Mouse (Mus musculus) liver, adult 2 months (tissue): ENCODE results near the gene Rere. TPM values are rescaled to one million over a fixed set of nuclear protein-coding genes. Genes with fewer than 3 reads are reported as not detected.

Source experiments
- DNase-seq: peaks from one replicate; pipeline ENCODE4 v3.0.0-alpha.2; 2011; ENCODE audit warnings: low read depth, low spot score; ENCODE audit errors: extremely low read depth
- H3K27ac ChIP-seq: fragments of 200-500 bp; replicated peaks from 2 replicates; pipeline ENCODE4 v1.5.1; 2012; ENCODE audit warnings: low read depth, mild to moderate bottlenecking, control low read depth, inconsistent platforms, low read length; ENCODE audit not compliant: insufficient read depth
- H3K27me3 ChIP-seq: fragments of 200-500 bp; 2 replicates; pipeline ENCODE4 v1.6.1; 2012; ENCODE audit warnings: mild to moderate bottlenecking, moderate library complexity, low read length, inconsistent platforms; ENCODE audit not compliant: control insufficient read depth, insufficient read depth
- H3K36me3 ChIP-seq: fragments of 200-500 bp; 2 replicates; pipeline ENCODE4 v1.6.1; 2012; ENCODE audit warnings: low read length, inconsistent platforms; ENCODE audit not compliant: control insufficient read depth, insufficient read depth
- H3K4me1 ChIP-seq: fragments of 200-500 bp; 2 replicates; pipeline ENCODE4 v1.6.1; 2011; ENCODE audit warnings: low read length; ENCODE audit not compliant: control insufficient read depth, insufficient read depth
- H3K4me3 ChIP-seq: fragments of 200-500 bp; 2 replicates; pipeline ENCODE4 v1.5.1; 2011; ENCODE audit warnings: low read depth, mild to moderate bottlenecking, control low read depth, low read length, moderate library complexity; ENCODE audit not compliant: insufficient read depth
- H3K79me2 ChIP-seq: fragments of 200-500 bp; 2 replicates; pipeline ENCODE4 v1.6.1; 2012; ENCODE audit warnings: inconsistent platforms, mild to moderate bottlenecking, low read length, moderate library complexity; ENCODE audit not compliant: control insufficient read depth, insufficient read depth
- H3K9ac ChIP-seq: fragments of 200-500 bp; 2 replicates; pipeline ENCODE4 v1.6.1; 2012; ENCODE audit warnings: low read depth, mild to moderate bottlenecking, control low read depth, inconsistent platforms, low read length
- CTCF ChIP-seq: fragments of 200-500 bp; IDR thresholded peaks from 2 replicates; pipeline ENCODE4 v1.5.1; 2011; ENCODE audit warnings: low read depth, low read length, control low read depth
- POLR2A ChIP-seq: fragments of 200-500 bp; IDR thresholded peaks from 2 replicates; pipeline ENCODE4 v1.6.1; 2011; ENCODE audit warnings: low read length, control low read depth; ENCODE audit not compliant: insufficient read depth; ENCODE audit errors: extremely low read depth
- WGBS: fragments of 180-500 bp; shearing (Covaris S2); methylation state at CpG from one replicate; pipeline ENCODE4 v1.1.7; 2018; 5-methylcytosine and 5-hydroxymethylcytosine counted together
- polyA plus RNA-seq: library from polyadenylated mRNA; depleted of rRNA; stranded (reverse); fragments of >200 nt; gene quantifications from 2 replicates; pipeline ENCODE4 v1.2.3, GENCODE M21; 2012
- total RNA-seq: library from RNA; depleted of rRNA; stranded (reverse); fragments of >200 nt; gene quantifications from 2 replicates; pipeline ENCODE4 v1.2.3, GENCODE M21; 2014

Rere gene
- total and polyA plus RNA-seq, 2 experiments: 8.8 to 10.0 TPM

DNA sequence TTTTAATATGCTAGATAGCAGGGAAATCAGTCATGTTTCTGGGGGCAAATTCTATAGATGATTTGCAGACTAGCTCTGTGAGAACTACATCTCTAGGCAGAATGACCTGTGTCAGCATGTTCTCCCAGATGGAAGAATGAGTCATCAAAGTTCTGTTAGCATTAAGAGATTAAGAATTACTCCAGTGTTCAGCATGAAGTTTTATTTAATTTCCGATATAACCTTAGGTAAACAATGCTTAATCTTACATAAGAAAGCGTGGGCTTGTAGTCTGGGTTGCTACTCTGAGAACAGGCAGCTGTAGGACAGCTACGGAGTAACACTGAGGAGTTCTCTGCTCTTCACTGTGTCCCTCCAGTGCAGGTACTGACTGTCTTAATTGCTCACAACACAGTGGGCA is 294.9 kb downstream of the Rere start:
- no peak overlapping the region; the same call in 1 of the 2 replicates for H3K27ac ChIP-seq
- no peaks in the 10 kb centered on the region for H3K27me3 ChIP-seq
- no peak overlapping the region for H3K9ac ChIP-seq
- H3K79me2 ChIP-seq: peaks cover 27% of the 10 kb centered on the region
- DNase-seq: no peak
- peaks cover 28% of the 10 kb centered on the region for H3K4me1 ChIP-seq
- H3K36me3 ChIP-seq: no peaks in the 10 kb centered on the region; the same call in 1 of the 2 replicates
- H3K4me3 ChIP-seq: no peak overlapping the region
- WGBS: 38% methylated on average over 3 of the region's 3 CpGs
- TF ChIP-seq CTCF: no peak
- no peak for TF ChIP-seq POLR2A

- Histone ChIP-seq H3K9ac (no peak overlapping the region), H3K27ac (no peak overlapping the region), H3K27me3 (no peaks in the 10 kb centered on the region), H3K4me1 (peaks cover 29% of the 10 kb centered on the region), H3K79me2 (peaks cover 24% of the 10 kb centered on the region), H3K36me3 (no peaks in the 10 kb centered on the region; the same call in 1 of the 2 replicates), H3K4me3 (no peak overlapping the region)
- TF ChIP-seq CTCF: no peak
- TF ChIP-seq POLR2A: no peak
- DNase-seq: no peak
- WGBS: 93% methylated on average over 3 of the region's 3 CpGs
Observed at GRCm38 (mm10) chr4:150578021-150578420, 296.6 kb downstream of the Rere start.

GRCm38 (mm10) chr4:150581931-150582723 is 300.7 kb downstream of the Rere start:
- no peak overlapping the region for H3K27ac ChIP-seq
- H3K4me3 ChIP-seq: no peak overlapping the region
- H3K79me2 ChIP-seq: peaks cover 35% of the 10 kb centered on the region
- H3K27me3 ChIP-seq: no peaks in the 10 kb centered on the region
- no peak for DNase-seq
- no peak for TF ChIP-seq CTCF
- H3K4me1 ChIP-seq: peaks cover 37% of the 10 kb centered on the region
- WGBS: 73% methylated on average over 10 of the region's 10 CpGs
- no peaks in the 10 kb centered on the region; the same call in 1 of the 2 replicates for H3K36me3 ChIP-seq
- no peak overlapping the region for H3K9ac ChIP-seq

DNA sequence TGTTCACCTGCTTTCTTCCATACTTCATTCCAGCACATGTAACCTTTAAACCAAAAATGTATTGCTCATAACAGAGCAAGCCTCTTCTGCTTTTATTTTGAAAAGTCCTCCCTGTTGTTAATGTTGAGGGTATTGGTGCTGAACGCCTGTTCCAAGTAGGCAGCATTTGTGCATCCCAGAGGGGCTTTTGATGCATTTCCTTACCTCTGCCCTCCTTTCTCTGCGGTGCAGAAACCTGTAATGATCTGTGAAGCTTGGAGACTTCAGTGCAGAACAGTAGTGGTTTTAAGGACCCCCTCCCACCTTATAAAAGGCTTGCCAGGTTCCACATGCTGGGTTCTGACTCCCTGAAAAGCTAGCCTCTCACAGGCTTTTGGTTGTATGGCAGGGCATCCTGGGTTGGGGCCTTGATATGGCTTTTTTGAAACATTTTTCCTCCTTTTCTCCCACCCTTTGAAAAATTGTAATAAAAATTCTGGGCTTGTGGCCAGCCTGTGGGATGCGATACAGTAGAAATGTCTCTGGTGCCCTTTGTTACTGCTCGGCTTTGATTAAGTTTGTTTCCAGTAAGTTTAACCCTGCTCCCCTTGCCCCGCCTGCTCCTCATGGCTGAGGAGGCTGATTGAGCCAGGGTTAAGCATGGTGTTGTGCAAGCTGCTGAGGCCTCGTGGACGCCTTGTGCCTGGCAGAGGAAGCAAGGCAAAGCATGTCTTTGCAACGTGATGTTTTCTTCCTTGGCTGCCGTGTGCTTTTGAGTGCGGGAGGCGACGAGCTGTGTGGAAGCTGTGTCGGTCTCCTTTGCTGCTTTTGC is 301.7 kb downstream of the Rere start:
- Histone ChIP-seq H3K4me1 (peaks cover 43% of the 10 kb centered on the region), H3K36me3 (no peaks in the 10 kb centered on the region), H3K4me3 (no peak overlapping the region), H3K27me3 (no peaks in the 10 kb centered on the region), H3K27ac (peak overlapping the region; percentile 77), H3K9ac (peak overlapping the region; percentile 5), H3K79me2 (peaks cover 33% of the 10 kb centered on the region)
- DNase-seq: peak; percentile 91
- WGBS: 10% methylated on average over 13 of the region's 13 CpGs
- TF ChIP-seq CTCF: no peak

GRCm38 (mm10) chr4:150583777-150584135 is 302.3 kb downstream of the Rere start:
- DNase-seq: peak; percentile 64
- peaks cover 34% of the 10 kb centered on the region for H3K79me2 ChIP-seq
- H3K27me3 ChIP-seq: no peaks in the 10 kb centered on the region
- peak overlapping the region; percentile 77 for H3K27ac ChIP-seq
- no peak overlapping the region for H3K4me3 ChIP-seq
- H3K36me3 ChIP-seq: no peaks in the 10 kb centered on the region
- TF ChIP-seq POLR2A: no peak
- no peak for TF ChIP-seq CTCF
- peaks cover 43% of the 10 kb centered on the region for H3K4me1 ChIP-seq
- H3K9ac ChIP-seq: peak overlapping the region; percentile 5
- 11% methylated on average over 3 of the region's 3 CpGs for WGBS
